28 mouse cellular contexts compared by ENCODE assay signal in the genomic region with DNA sequence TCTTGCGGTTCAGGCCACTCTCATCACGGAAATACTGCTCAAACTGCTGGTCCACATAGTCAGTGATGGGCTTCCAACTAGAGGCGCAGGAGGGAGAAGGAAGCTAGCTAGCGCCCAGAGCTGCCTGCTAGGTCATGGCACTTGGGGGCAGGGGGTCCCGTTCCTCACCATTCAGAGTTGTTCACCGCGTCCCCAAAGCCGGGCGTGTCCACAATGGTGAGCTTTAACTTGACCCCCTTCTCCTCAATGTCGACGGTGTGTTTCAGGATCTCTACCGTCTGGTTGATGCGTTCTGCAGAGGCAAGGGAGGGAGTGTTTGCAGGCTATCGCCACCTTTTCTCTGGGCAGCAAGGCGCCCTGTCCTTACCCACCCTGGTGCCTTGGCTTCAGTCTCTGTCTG. TPM values are rescaled to one million over a fixed set of nuclear protein-coding genes. Genes with fewer than 3 reads are reported as not detected.
DNase-seq lines count a peak whose midpoint lies in the region; ATAC-seq lines count a peak whose summit lies in the region.
"Had no signal": no experiment of that assay in that cellular context is flagged by ENCODE, and none has a peak within 500 bp of the region (broad histone marks: within the 10 kb centered on the region; RNA-seq: fewer than 3 reads in every experiment).

No protein-coding gene starts in this region.

- H3K4me1 ChIP-seq in megakaryocyte, embryonic 14.5 days = peaks cover 100% of the 10 kb centered on the region

- H3K9me3 ChIP-seq in megakaryocyte, embryonic 14.5 days = no peaks in the 10 kb centered on the region
- H3K9me3 ChIP-seq: embryonic facial prominence, embryonic 12.5 days; heart, embryonic 12.5 days; hindbrain, embryonic 13.5 days; midbrain, embryonic 10.5 days; neural tube, embryonic 13.5 days had no signal

- peaks cover 10% of the 10 kb centered on the region for H3K36me3 ChIP-seq in megakaryocyte, embryonic 14.5 days (replicated peaks; ENCODE audit: low read length)
- H3K36me3 ChIP-seq: heart, embryonic 12.5 days had no signal

- no peak for ATAC-seq in CD4-positive, CD25-positive, alpha-beta regulatory T cell, adult 4 months
- no peak for ATAC-seq in frontal cortex, adult (ENCODE audit: low TSS enrichment)
- ATAC-seq in megakaryocyte, adult 5-6 weeks (ENCODE audit: poor library complexity, severe bottlenecking) = no peak
- ATAC-seq: forebrain, embryonic 14.5 days; intestine, embryonic 16.5 days had no signal

- DNase-seq in CD4-positive, CD25-positive, alpha-beta regulatory T cell, adult 2 months (ENCODE audit: low read depth, low spot score) = peak; percentile 16
- peak; percentile 21 to 30 for DNase-seq in frontal cortex, postnatal 36 days (ENCODE audit: low spot score in 2 of 2)
- peak; percentile 16 for DNase-seq in naive thymus-derived CD4-positive, alpha-beta T cell, adult 2 months (ENCODE audit: low read depth)
- DNase-seq: adrenal gland, postnatal 14 days; embryo, embryonic 11 days; heart, adult 2 months; heart, postnatal 4 days; kidney, adult 8-10 months; kidney, postnatal 4 days; layer of hippocampus, postnatal 36 days; liver; lung, adult 2 months; lung, postnatal 10 days had no signal

- H3K27me3 ChIP-seq in megakaryocyte, embryonic 14.5 days (replicated peaks) = peaks cover 95% of the 10 kb centered on the region

- peak overlapping the region; percentile 80 for H3K4me3 ChIP-seq in megakaryocyte, embryonic 14.5 days (replicated peaks)
- H3K4me3 ChIP-seq: embryonic facial prominence, embryonic 12.5 days; heart, adult 2 months; heart, embryonic 12.5 days; hindbrain, embryonic 13.5 days; midbrain, embryonic 10.5 days; myocyte; neural tube, embryonic 13.5 days had no signal

RNA-seq across cellular contexts. Expression of gene Gm49601, which starts 1.6 kb away (rescaled TPM):
- not detected for polyA plus RNA-seq in CD4-positive, CD25-positive, alpha-beta regulatory T cell, adult 4 months (2017; shearing (Covaris generic))
- 1.0 TPM in 1 of 2 replicates, not detected in the other for polyA plus RNA-seq in megakaryocyte, embryonic 14.5 days (2012; ENCODE audit: insufficient read depth, low replicate concordance)
- total RNA-seq in megakaryocyte, adult 5-6 weeks (2015) = 1.7 and 2.9 TPM in 2 replicates
- total RNA-seq in megakaryocyte, adult 5-6 weeks (2017) = 0.61 and 3.2 TPM in 2 replicates
- polyA plus RNA-seq: macrophage had no signal

RNA-seq across cellular contexts. Expression of gene Gp1bb, which starts 2.4 kb away (rescaled TPM):
- not detected for polyA plus RNA-seq in CD4-positive, CD25-positive, alpha-beta regulatory T cell, adult 4 months (2017; shearing (Covaris generic))
- 3,910 and 6,936 TPM in 2 replicates for polyA plus RNA-seq in megakaryocyte, embryonic 14.5 days (2012; ENCODE audit: insufficient read depth, low replicate concordance)
- total RNA-seq in megakaryocyte, adult 5-6 weeks (2015) = 0.38 and 0.55 TPM in 2 replicates
- 0.70 TPM in 1 of 2 replicates, not detected in the other for total RNA-seq in megakaryocyte, adult 5-6 weeks (2017)
- total RNA-seq: gastrocnemius, adult 8-10 months had no signal

RNA-seq across cellular contexts. Expression of gene Sept5, which starts 5.1 kb away (rescaled TPM):
- 1 to 10 TPM in 1 of 2 experiments, under 1 TPM in 1; 0.36 to 1.5 TPM for polyA plus RNA-seq in CD4-positive, CD25-positive, alpha-beta regulatory T cell, adult 4 months (2017; shearing (Covaris generic))
- polyA plus RNA-seq in megakaryocyte, embryonic 14.5 days (2012; ENCODE audit: insufficient read depth, low replicate concordance) = 8.0 and 10.3 TPM in 2 replicates
- 19.5 and 23.5 TPM in 2 replicates for total RNA-seq in megakaryocyte, adult 5-6 weeks (2015)
- 11.6 and 17.0 TPM in 2 replicates for total RNA-seq in megakaryocyte, adult 5-6 weeks (2017)

RNA-seq across cellular contexts. Expression of gene Tbx1, which starts 34.2 kb away (rescaled TPM):
- not detected for polyA plus RNA-seq in CD4-positive, CD25-positive, alpha-beta regulatory T cell, adult 4 months (2017; shearing (Covaris generic))
- not detected in 2 replicates for polyA plus RNA-seq in megakaryocyte, embryonic 14.5 days (2012; ENCODE audit: insufficient read depth, low replicate concordance)
- not detected in 2 replicates for total RNA-seq in megakaryocyte, adult 5-6 weeks (2015)
- not detected in 2 replicates for total RNA-seq in megakaryocyte, adult 5-6 weeks (2017)
- total RNA-seq: adrenal gland, postnatal 14 days; MEL had no signal
- polyA plus RNA-seq: macrophage had no signal

Comparison
In these comparisons a context has a peak if more than half of its experiments do, and no peak if none do; other contexts are left out.
1. RNA of gene Gp1bb, which starts 2.4 kb away (polyA plus RNA-seq): 3,910 to 6,936 TPM in megakaryocyte, embryonic 14.5 days; not detected in CD4-positive, CD25-positive, alpha-beta regulatory T cell, adult 4 months; every median in the first group is over 1,000 times any median in the second.
2. Peak in every context shown above with its lines, with median percentiles within 50 percentile points of each other: DNase-seq.